Mouse (Mus musculus) intestine, embryonic 16.5 days (tissue): ENCODE measurements around the gene Lck. TPM values are rescaled to one million over a fixed set of nuclear protein-coding genes. Genes with fewer than 3 reads are reported as not detected.
"Not testable (repeated sequence)": the region's sequence is repeated elsewhere in the genome, so short reads cannot be mapped to it uniquely, and the experiment has no call there.

Source experiments
- ATAC-seq: fragments of 200-750 bp; cut with Nextera tagmentation; 2 replicates; pipeline ENCODE4 v1.8.0; 2017; ENCODE audit warnings: moderate TSS enrichment, moderate library complexity
- H3K27ac ChIP-seq: fragments of 300-500 bp; sonication (generic); 2 replicates; pipeline ENCODE4 v1.5.1; 2014; ENCODE audit warnings: mild to moderate bottlenecking, low read length
- H3K27me3 ChIP-seq: fragments of 300-500 bp; sonication (generic); replicated peaks from 2 replicates; pipeline ENCODE4 v1.6.1; 2014; ENCODE audit warnings: low read length, control low read depth, mixed read lengths; ENCODE audit not compliant: control insufficient read depth, insufficient read depth
- H3K36me3 ChIP-seq: fragments of 300-500 bp; sonication (generic); 2 replicates; pipeline ENCODE4 v1.6.1; 2014; ENCODE audit warnings: low read length, control low read depth; ENCODE audit not compliant: control insufficient read depth, insufficient read depth
- H3K4me1 ChIP-seq: fragments of 300-500 bp; sonication (generic); 2 replicates; pipeline ENCODE4 v1.6.1; 2014; ENCODE audit warnings: low read length, control low read depth, mixed read lengths; ENCODE audit not compliant: control insufficient read depth, insufficient read depth
- H3K4me2 ChIP-seq: fragments of 300-500 bp; sonication (generic); 2 replicates; pipeline ENCODE4 v1.6.1; 2014; ENCODE audit warnings: low read depth, low read length, control low read depth
- H3K4me3 ChIP-seq: fragments of 300-500 bp; sonication (generic); 2 replicates; pipeline ENCODE4 v1.5.1; 2014; ENCODE audit warnings: mild to moderate bottlenecking, low read length
- H3K9ac ChIP-seq: fragments of 300-500 bp; sonication (generic); 2 replicates; pipeline ENCODE4 v1.6.1; 2014; ENCODE audit warnings: low read depth, low read length
- H3K9me3 ChIP-seq: fragments of 300-500 bp; sonication (generic); 2 replicates; pipeline ENCODE4 v1.6.1; 2016; ENCODE audit warnings: low read length, control low read depth; ENCODE audit not compliant: control insufficient read depth
- WGBS: fragments of 180-500 bp; shearing (Covaris S2); extraction: QIAGEN DNeasy Blood & Tissue Kit; methylation state at CpG from one replicate; pipeline ENCODE4 v1.1.7; 2014; 5-methylcytosine and 5-hydroxymethylcytosine counted together
- polyA plus RNA-seq: library from polyadenylated mRNA; unstranded; fragments of >200 nt; fragmentation: Nextera tagmentation; extraction: Ambion mirVana; gene quantifications from 2 replicates; pipeline ENCODE4 v1.2.1, GENCODE M21; 2015

The Lck gene
- polyA plus RNA-seq, 1 experiment from 2014 or later, result 7.9 TPM

GRCm38 (mm10) chr4:129558321-129558955 is 15.0 kb downstream of the Lck start:
- Histone ChIP-seq H3K9ac (no peak overlapping the region), H3K4me3 (no peak overlapping the region), H3K36me3 (no peaks in the 10 kb centered on the region), H3K9me3 (no peaks in the 10 kb centered on the region), H3K4me1 (peaks cover 20% of the 10 kb centered on the region), H3K27ac (no peak overlapping the region), H3K27me3 (no peaks in the 10 kb centered on the region), H3K4me2 (no peak overlapping the region)
- no peak for ATAC-seq
- WGBS, result 86% methylated on average over 12 of the region's 12 CpGs

GRCm38 (mm10) chr4:129557256-129557808 is 16.1 kb downstream of the Lck start:
- 0 out of 2 replicates have a peak, but pooled peaks have one; percentile 5 for ATAC-seq
- peak overlapping the region; percentile 46; the same call in 1 of the 2 replicates for H3K4me3 ChIP-seq

GRCm38 (mm10) chr4:129556532-129557223 is 16.8 kb downstream of the Lck start:
- H3K4me1 ChIP-seq, result peaks cover 17% of the 10 kb centered on the region
- no peaks in the 10 kb centered on the region for H3K27me3 ChIP-seq
- H3K27ac ChIP-seq, result peak overlapping the region; percentile 33
- no peaks in the 10 kb centered on the region for H3K9me3 ChIP-seq
- peak overlapping the region; percentile 89 for H3K4me2 ChIP-seq
- peak overlapping the region; percentile 61 for H3K9ac ChIP-seq
- WGBS, result 6% methylated on average over 33 of the region's 33 CpGs
- no peaks in the 10 kb centered on the region for H3K36me3 ChIP-seq
- peak; percentile 89 for ATAC-seq
- peak overlapping the region; percentile 46 for H3K4me3 ChIP-seq

More at GRCm38 (mm10) chr4:129557256-129557808, 16.1 kb downstream of the Lck start:
- Histone ChIP-seq H3K4me1 (peaks cover 17% of the 10 kb centered on the region), H3K9ac (peak overlapping the region; percentile 61), H3K4me2 (peak overlapping the region; percentile 89), H3K27me3 (no peaks in the 10 kb centered on the region), H3K36me3 (no peaks in the 10 kb centered on the region), H3K9me3 (no peaks in the 10 kb centered on the region), H3K27ac (no peak overlapping the region)
- WGBS, result 68% methylated on average over 9 of the region's 9 CpGs

GRCm38 (mm10) chr4:129555862-129556531 is 17.4 kb downstream of the Lck start:
- Histone ChIP-seq H3K4me2 (peak overlapping the region; percentile 89), H3K9ac (peak overlapping the region; percentile 61), H3K4me1 (peaks cover 17% of the 10 kb centered on the region), H3K9me3 (no peaks in the 10 kb centered on the region), H3K27ac (0 out of 2 replicates have a peak overlapping the region, but pooled peaks have one; percentile 1), H3K4me3 (peak overlapping the region; percentile 46), H3K27me3 (no peaks in the 10 kb centered on the region), H3K36me3 (no peaks in the 10 kb centered on the region)
- WGBS, result 1% methylated on average over 24 of the region's 24 CpGs
- peak; percentile 66 for ATAC-seq

GRCm38 (mm10) chr4:129555421-129555861 is 18.0 kb downstream of the Lck start:
- Histone ChIP-seq H3K4me2 (peak overlapping the region; percentile 89), H3K4me3 (peak overlapping the region; percentile 46), H3K4me1 (peaks cover 17% of the 10 kb centered on the region), H3K36me3 (no peaks in the 10 kb centered on the region), H3K9ac (peak overlapping the region; percentile 61), H3K9me3 (no peaks in the 10 kb centered on the region), H3K27ac (no peak overlapping the region), H3K27me3 (no peaks in the 10 kb centered on the region)
- ATAC-seq, result peak; percentile 16
- 4% methylated on average over 16 of the region's 16 CpGs for WGBS

GRCm38 (mm10) chr4:129554512-129554911 is 18.9 kb downstream of the Lck start:
- not testable (repeated sequence) for H3K9me3 ChIP-seq, ATAC-seq, H3K36me3 ChIP-seq, H3K4me3 ChIP-seq, H3K9ac ChIP-seq, H3K4me2 ChIP-seq, H3K27ac ChIP-seq, H3K27me3 ChIP-seq
- 83% methylated on average over 5 of the region's 6 CpGs for WGBS
- H3K4me1 ChIP-seq, result peaks cover 17% of the 10 kb centered on the region

- Histone ChIP-seq H3K9ac (no peak overlapping the region), H3K27ac (no peak overlapping the region), H3K4me1 (peaks cover 3% of the 10 kb centered on the region; the same call in 1 of the 2 replicates), H3K9me3 (no peaks in the 10 kb centered on the region), H3K36me3 (no peaks in the 10 kb centered on the region), H3K4me2 (no peak overlapping the region), H3K4me3 (no peak overlapping the region), H3K27me3 (no peaks in the 10 kb centered on the region)
- WGBS, result 67% methylated on average over 1 of the region's 1 CpGs
- ATAC-seq, result no peak
These were observed 23.1 kb downstream of the Lck start for GRCm38 (mm10) chr4:129550295-129550694.

- Histone ChIP-seq H3K4me2 (no peak overlapping the region), H3K9me3 (no peaks in the 10 kb centered on the region), H3K27me3 (no peaks in the 10 kb centered on the region), H3K27ac (no peak overlapping the region), H3K9ac (no peak overlapping the region), H3K4me1 (no peaks in the 10 kb centered on the region), H3K4me3 (no peak overlapping the region), H3K36me3 (no peaks in the 10 kb centered on the region)
- no peak for ATAC-seq
- WGBS, result 96% methylated on average over 2 of the region's 2 CpGs
These were observed 24.1 kb downstream of the Lck start for GRCm38 (mm10) chr4:129549306-129549705.

GRCm38 (mm10) chr4:129547631-129548030 is 25.8 kb downstream of the Lck start:
- not testable (repeated sequence) for H3K36me3 ChIP-seq, H3K4me2 ChIP-seq, H3K9me3 ChIP-seq, H3K27ac ChIP-seq, H3K9ac ChIP-seq, H3K4me3 ChIP-seq, H3K4me1 ChIP-seq, ATAC-seq, H3K27me3 ChIP-seq
- WGBS, result 89% methylated on average over 4 of the region's 4 CpGs
